Mouse (Mus musculus) midbrain, embryonic 15.5 days (tissue): ENCODE data around the gene Rph3al. TPM values are rescaled to one million over a fixed set of nuclear protein-coding genes. Genes with fewer than 3 reads are reported as not detected.
A peak's percentile ranks its signal among the peaks of the same experiment; 100 is the strongest.

ENCODE experiments used
- ATAC-seq: fragments of 200-750 bp; cut with Nextera tagmentation; replicated peaks from 2 replicates; pipeline ENCODE4 v1.8.0; 2017; ENCODE audit warnings: moderate TSS enrichment
- H3K27ac ChIP-seq: fragments of 300-500 bp; sonication (generic); 2 replicates; pipeline ENCODE4 v1.5.1; 2015; ENCODE audit warnings: mild to moderate bottlenecking, inconsistent platforms
- H3K27me3 ChIP-seq: fragments of 300-500 bp; sonication (generic); replicated peaks from 2 replicates; pipeline ENCODE4 v1.6.1; 2015; ENCODE audit warnings: inconsistent platforms
- H3K36me3 ChIP-seq: fragments of 300-500 bp; sonication (generic); replicated peaks from 2 replicates; pipeline ENCODE4 v1.6.1; 2015; ENCODE audit warnings: inconsistent platforms
- H3K4me1 ChIP-seq: fragments of 300-500 bp; sonication (generic); 2 replicates; pipeline ENCODE4 v1.6.1; 2015; ENCODE audit warnings: inconsistent platforms
- H3K4me2 ChIP-seq: fragments of 300-500 bp; sonication (generic); 2 replicates; pipeline ENCODE4 v1.6.1; 2015; ENCODE audit warnings: inconsistent platforms, mild to moderate bottlenecking, moderate library complexity
- H3K4me3 ChIP-seq: fragments of 300-500 bp; sonication (generic); 2 replicates; pipeline ENCODE4 v1.5.1; 2015; ENCODE audit warnings: mild to moderate bottlenecking, inconsistent platforms
- H3K9ac ChIP-seq: fragments of 300-500 bp; sonication (generic); 2 replicates; pipeline ENCODE4 v1.6.1; 2015; ENCODE audit warnings: mild to moderate bottlenecking, inconsistent platforms
- H3K9me3 ChIP-seq: fragments of 300-500 bp; sonication (generic); 2 replicates; pipeline ENCODE4 v1.6.1; 2016; ENCODE audit warnings: inconsistent platforms
- WGBS: fragments of 180-500 bp; shearing (Covaris S2); methylation state at CpG from one replicate; pipeline ENCODE4 v1.1.7; 2015; ENCODE audit warnings: mixed read lengths; 5-methylcytosine and 5-hydroxymethylcytosine counted together
- polyA plus RNA-seq: library from polyadenylated mRNA; unstranded; fragments of >200 nt; fragmentation: Nextera tagmentation; extraction: Ambion mirVana; gene quantifications from 2 replicates; pipeline ENCODE4 v1.2.1, GENCODE M21; 2015

Gene Rph3al
- polyA plus RNA-seq, 1 experiment from 2014 or later: 3.2 TPM

DNA sequence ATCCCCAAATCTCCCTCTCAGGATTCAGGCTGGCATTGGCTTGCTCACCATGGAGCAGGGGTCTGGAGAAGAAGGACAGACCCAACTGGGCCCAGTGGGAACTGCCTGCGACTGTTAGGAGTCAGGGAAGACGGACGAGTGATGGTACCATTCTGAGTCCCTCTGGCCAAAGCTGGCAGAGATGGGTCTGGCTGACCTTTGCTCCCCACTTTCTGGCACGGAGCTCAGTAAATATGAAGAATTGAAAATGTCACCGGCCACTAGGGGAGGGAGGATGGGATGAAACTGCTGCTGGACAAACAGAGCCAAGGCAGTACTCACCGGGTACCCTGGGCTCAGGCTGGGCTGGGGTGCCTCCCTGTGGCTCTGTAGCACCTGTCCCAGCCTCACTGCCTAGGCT lies 105.1 kb downstream of the Rph3al start:
- Histone ChIP-seq H3K27me3 (no peaks in the 10 kb centered on the region), H3K4me3 (no peak overlapping the region), H3K4me1 (no peaks in the 10 kb centered on the region), H3K36me3 (no peaks in the 10 kb centered on the region), H3K27ac (no peak overlapping the region), H3K9ac (no peak overlapping the region), H3K9me3 (no peaks in the 10 kb centered on the region), H3K4me2 (no peak overlapping the region)
- WGBS: 89% methylated on average over 6 of the region's 6 CpGs
- ATAC-seq: no peak

DNA sequence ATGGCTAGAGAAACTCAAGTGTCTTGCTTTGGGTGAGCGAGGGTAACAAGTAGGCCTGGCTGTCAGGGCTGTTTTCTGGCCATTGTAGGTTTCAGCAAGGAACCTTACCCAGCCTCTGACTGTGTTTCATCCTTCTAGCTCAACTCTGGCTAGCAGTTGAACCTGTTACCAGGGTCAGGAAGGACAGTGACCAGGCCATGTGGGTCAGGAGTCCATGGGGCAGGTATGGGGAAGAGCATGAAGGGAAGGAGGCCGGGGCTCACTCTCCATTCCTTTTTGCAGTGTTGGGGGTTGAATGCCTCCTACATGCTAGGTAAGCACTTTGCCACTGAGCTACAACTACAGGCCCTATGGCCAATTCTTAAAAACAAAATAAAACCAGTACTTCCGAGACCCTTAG lies 107.8 kb downstream of the Rph3al start:
- ATAC-seq: no peak
- 89% methylated on average over 3 of the region's 3 CpGs for WGBS
- Histone ChIP-seq H3K4me3 (no peak overlapping the region), H3K4me2 (no peak overlapping the region), H3K4me1 (no peaks in the 10 kb centered on the region), H3K9me3 (no peaks in the 10 kb centered on the region), H3K36me3 (no peaks in the 10 kb centered on the region), H3K27ac (no peak overlapping the region), H3K9ac (no peak overlapping the region), H3K27me3 (no peaks in the 10 kb centered on the region)

DNA sequence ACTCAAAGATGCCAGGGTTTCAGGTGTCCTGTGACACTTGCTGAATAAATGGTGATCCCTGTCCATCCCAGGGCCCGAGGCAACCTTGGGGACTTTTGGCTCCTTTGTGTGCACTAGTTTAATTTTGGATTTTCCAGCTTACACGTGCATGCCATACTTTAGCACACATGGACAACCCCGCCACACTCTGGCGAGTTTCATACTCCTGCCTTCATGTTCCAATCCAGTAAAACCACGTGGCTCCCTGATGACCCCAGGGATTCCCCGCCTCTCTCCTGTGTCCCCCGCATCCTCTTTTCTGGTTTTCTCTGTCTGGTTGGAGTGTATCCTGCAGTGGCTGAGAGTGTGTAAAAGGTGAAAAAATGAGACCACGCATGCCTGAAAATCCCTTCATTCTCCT lies 110.8 kb downstream of the Rph3al start:
- Histone ChIP-seq H3K27me3 (no peaks in the 10 kb centered on the region), H3K27ac (no peak overlapping the region), H3K9ac (no peak overlapping the region), H3K4me3 (no peak overlapping the region), H3K9me3 (no peaks in the 10 kb centered on the region), H3K4me2 (no peak overlapping the region), H3K36me3 (no peaks in the 10 kb centered on the region), H3K4me1 (no peaks in the 10 kb centered on the region; the same call in 1 of the 2 replicates)
- 84% methylated on average over 8 of the region's 8 CpGs for WGBS
- no peak for ATAC-seq

DNA sequence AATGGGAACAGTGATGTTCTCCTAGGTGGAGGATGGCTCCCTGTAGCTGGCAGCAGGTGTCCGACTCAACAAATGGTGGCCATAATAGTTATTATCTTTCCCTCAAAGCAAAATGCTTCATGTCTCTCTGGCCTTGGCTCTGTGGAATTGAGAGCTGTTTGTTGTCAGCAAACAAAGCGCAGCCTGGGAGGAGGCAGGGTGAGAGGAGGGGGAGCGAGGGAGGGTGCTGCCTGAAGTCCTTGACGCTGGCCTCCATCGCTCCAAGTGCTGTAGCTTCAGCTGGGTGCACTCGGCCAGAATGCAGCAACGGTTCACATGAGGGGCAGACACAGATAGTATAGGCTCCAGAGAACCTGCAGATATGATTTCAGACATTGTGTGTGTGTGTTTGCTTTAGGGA lies 114.7 kb downstream of the Rph3al start:
- Histone ChIP-seq H3K4me3 (no peak overlapping the region), H3K27ac (no peak overlapping the region)
- ATAC-seq: no peak

DNA sequence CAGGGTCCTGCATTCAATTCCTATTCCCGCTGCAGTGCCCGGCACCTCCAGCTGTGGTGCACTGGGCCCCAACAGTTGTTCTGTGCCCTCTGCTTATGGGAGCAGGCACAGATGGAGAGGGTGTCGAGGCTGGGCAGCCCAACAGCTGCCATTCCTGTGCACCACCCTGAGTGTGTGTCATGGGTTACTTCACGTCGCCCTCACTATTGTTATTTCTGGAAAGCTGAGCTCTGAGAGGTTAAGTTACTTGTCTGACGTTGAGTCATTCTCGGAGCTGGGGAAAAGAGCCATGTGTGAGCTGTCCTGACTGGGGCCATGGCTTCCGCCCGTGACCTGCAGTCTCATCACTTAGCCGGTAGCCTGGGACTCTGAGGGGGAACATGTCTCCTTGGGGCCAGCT lies 125.1 kb downstream of the Rph3al start:
- H3K4me2 ChIP-seq: no peak overlapping the region
- H3K9me3 ChIP-seq: no peaks in the 10 kb centered on the region
- H3K4me3 ChIP-seq: no peak overlapping the region
- no peaks in the 10 kb centered on the region for H3K27me3 ChIP-seq
- H3K36me3 ChIP-seq: no peaks in the 10 kb centered on the region
- peaks cover 10% of the 10 kb centered on the region; the same call in 1 of the 2 replicates for H3K4me1 ChIP-seq
- H3K9ac ChIP-seq: no peak overlapping the region
- WGBS: 61% methylated on average over 10 of the region's 10 CpGs
- ATAC-seq: no peak
- H3K27ac ChIP-seq: no peak overlapping the region

More for the DNA sequence above, 114.7 kb downstream of the Rph3al start:
- H3K9me3 ChIP-seq: no peaks in the 10 kb centered on the region
- no peaks in the 10 kb centered on the region; the same call in 1 of the 2 replicates for H3K4me1 ChIP-seq
- 52% methylated on average over 7 of the region's 7 CpGs for WGBS
- no peaks in the 10 kb centered on the region for H3K27me3 ChIP-seq
- no peaks in the 10 kb centered on the region for H3K36me3 ChIP-seq
- H3K4me2 ChIP-seq: no peak overlapping the region
- H3K9ac ChIP-seq: no peak overlapping the region

DNA sequence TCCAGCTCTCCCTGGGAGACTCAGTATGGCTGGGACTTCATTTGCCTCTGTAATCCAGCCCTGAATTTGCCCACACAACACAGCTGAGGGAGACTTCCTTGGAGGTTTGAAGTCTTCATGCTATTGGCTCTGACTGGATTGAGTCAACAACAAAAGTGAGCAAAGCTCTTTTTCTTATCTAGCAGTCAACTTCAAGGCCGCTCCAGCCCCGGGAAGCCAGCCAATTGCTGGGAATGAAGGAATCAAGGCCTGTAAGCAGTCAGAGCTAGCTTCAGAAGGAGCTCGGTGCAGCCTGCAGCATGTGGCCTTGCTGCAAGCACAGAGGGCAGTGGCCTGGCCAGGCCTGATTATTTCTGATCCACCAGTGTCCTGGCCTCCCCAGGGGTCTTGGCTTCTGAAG lies 126.3 kb downstream of the Rph3al start:
- 29% methylated on average over 3 of the region's 3 CpGs for WGBS
- ATAC-seq: no peak
- H3K9ac ChIP-seq: no peak overlapping the region
- no peak overlapping the region for H3K4me3 ChIP-seq
- peaks cover 6% of the 10 kb centered on the region; the same call in 1 of the 2 replicates for H3K4me1 ChIP-seq
- no peaks in the 10 kb centered on the region for H3K36me3 ChIP-seq
- H3K27ac ChIP-seq: peak overlapping the region; percentile 60
- H3K4me2 ChIP-seq: no peak overlapping the region
- H3K9me3 ChIP-seq: no peaks in the 10 kb centered on the region
- H3K27me3 ChIP-seq: no peaks in the 10 kb centered on the region

DNA sequence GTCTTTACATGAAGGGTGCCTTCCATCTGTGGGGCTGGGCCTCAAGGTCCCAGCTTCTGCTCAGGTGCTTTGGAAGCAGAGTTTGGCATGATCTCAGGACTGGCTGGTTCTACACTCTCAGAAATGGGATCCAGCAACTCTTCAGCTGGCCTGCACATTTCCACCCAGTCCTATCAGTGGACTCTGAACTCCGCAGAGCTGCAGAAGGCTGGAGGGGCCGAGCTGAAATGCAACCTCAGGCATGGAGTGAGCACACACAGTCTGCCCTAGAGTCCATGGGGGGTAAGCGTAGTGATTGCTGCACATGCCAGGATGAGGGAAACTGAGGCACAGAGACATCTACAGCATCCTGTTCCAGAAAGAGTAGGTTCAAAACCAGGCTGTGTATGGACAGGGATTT lies 127.7 kb downstream of the Rph3al start:
- H3K4me1 ChIP-seq: peaks cover 6% of the 10 kb centered on the region; the same call in 1 of the 2 replicates
- no peak overlapping the region for H3K27ac ChIP-seq
- WGBS: 93% methylated on average over 3 of the region's 3 CpGs
- H3K27me3 ChIP-seq: no peaks in the 10 kb centered on the region
- no peak overlapping the region for H3K4me3 ChIP-seq
- ATAC-seq: no peak
- no peaks in the 10 kb centered on the region for H3K9me3 ChIP-seq
- H3K4me2 ChIP-seq: no peak overlapping the region
- H3K9ac ChIP-seq: no peak overlapping the region
- H3K36me3 ChIP-seq: no peaks in the 10 kb centered on the region

DNA sequence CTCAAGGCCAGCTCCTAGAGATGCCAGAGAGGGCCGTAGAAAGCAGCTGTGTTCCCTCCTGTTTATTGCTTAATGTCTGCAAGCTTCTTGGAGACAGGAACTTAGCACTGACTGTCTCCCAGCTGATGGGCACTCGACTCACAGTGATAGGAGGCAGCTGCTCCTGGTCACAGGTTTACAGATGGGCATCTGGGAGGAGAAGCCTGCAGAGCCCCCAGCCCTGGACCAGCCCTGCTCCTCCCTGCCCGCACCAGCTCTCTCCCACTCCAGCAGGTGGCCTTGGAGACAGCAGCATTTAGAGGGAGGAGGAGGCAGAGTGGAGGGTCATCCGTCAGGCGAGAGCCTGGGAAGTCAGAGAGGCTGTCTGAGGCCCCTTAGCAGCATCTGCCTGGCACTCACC lies 130.7 kb downstream of the Rph3al start:
- no peak for ATAC-seq
- H3K9ac ChIP-seq: no peak overlapping the region
- no peak overlapping the region for H3K27ac ChIP-seq
- no peaks in the 10 kb centered on the region for H3K27me3 ChIP-seq
- no peaks in the 10 kb centered on the region for H3K9me3 ChIP-seq
- no peak overlapping the region for H3K4me2 ChIP-seq
- H3K4me1 ChIP-seq: peaks cover 6% of the 10 kb centered on the region; the same call in 1 of the 2 replicates
- 46% methylated on average over 5 of the region's 5 CpGs for WGBS
- H3K36me3 ChIP-seq: no peaks in the 10 kb centered on the region
- H3K4me3 ChIP-seq: no peak overlapping the region

DNA sequence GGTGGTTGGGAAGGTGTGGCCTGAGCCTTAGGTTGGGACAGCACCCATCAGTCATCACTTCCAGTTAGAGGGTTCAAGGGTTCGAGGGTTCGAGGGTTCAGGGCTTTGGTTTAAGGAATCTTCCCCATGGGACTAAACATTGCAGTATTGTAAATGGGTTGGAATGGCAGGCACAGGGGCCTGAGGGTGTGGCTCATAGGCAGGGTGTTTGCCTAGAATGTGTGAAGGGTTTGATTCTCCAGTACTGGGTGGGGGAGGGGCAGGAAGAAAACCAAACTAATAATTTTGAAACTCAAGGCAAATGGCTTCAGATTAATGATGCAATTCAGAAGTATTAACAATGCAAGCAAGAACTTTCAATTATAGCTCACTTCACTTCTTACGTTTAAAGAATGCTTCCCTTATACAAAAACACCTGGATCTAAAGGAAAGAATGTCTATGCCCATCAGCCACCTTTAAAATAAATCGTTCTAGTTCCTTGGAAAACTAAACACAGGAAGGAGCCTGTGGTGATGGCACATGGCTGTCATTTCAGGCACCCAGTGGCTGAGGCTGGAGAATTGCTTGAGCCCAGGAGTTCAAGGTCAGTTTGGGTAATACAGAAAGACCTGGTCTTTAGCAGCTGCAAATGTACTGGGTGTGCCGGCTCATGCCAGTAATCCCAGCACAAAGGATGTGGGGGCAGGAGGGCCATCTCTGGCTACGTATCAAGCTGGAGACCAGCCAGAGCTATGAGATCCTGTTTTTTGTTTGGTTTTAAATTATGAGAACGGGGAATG lies 136.3 kb downstream of the Rph3al start:
- Histone ChIP-seq H3K4me1 (no peaks in the 10 kb centered on the region), H3K4me2 (no peak overlapping the region), H3K9me3 (no peaks in the 10 kb centered on the region), H3K27me3 (peaks cover 12% of the 10 kb centered on the region), H3K27ac (no peak overlapping the region), H3K9ac (no peak overlapping the region), H3K36me3 (no peaks in the 10 kb centered on the region), H3K4me3 (no peak overlapping the region)
- WGBS: 85% methylated on average over 7 of the region's 7 CpGs
- no peak for ATAC-seq

DNA sequence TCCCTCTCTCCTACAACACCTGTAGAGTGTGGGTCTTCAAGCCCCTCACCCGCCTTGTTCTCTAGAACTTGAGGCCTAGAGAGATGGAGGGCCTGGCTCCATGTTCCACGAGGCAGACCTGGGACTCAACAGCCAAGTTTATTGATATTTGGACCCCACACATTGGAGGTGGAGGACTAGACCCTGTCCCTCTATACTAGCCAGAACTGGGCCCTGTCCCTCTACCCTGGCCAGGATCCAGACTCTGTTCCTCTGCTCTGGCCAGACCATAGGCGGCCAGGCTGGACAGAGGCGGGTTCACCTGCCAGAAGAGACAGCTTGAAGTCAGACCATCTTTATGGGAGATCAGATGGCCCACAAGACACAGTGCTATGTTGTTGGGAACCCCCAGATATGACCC lies 136.9 kb downstream of the Rph3al start:
- H3K4me1 ChIP-seq: peaks cover 2% of the 10 kb centered on the region
- H3K9me3 ChIP-seq: no peaks in the 10 kb centered on the region
- 92% methylated on average over 4 of the region's 4 CpGs for WGBS
- ATAC-seq: no peak
- H3K4me2 ChIP-seq: no peak overlapping the region
- H3K27me3 ChIP-seq: peaks cover 18% of the 10 kb centered on the region
- H3K27ac ChIP-seq: no peak overlapping the region
- H3K4me3 ChIP-seq: no peak overlapping the region
- no peak overlapping the region for H3K9ac ChIP-seq
- H3K36me3 ChIP-seq: no peaks in the 10 kb centered on the region

DNA sequence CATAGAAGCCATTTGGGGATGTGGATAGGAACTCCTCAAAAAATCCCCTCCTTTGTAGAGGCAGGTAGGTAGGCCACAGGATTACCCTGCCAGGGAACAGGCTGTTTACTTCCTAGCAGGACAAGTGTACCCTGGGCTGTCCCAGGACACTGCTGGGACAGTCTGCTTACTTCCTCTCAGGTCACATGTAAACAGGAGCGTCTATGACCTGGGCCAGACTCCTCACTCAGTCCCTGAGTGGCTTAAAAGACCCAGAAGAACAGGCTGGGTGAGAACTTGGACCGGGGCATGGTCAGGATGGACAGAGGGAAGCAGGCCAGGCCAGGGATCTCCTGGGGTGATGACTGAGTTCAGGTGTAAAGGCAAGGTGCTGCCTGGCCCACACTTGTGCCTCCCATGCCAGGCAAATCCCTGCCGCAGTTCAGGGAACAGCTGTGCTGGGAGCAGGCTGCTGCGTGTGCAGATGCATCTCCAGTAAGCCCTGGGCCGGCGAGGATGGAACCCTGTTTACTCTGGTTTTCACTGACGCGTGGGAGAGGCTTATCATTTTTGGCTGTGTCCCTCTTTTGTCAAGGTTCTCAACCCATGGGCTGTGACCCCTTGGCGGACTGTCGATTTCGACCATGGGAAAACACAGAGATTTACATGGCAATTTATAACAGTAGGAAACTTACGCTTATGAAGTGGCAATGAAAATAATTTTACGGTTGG lies 141.5 kb downstream of the Rph3al start:
- WGBS: 71% methylated on average over 13 of the region's 13 CpGs
- H3K4me1 ChIP-seq: peaks cover 26% of the 10 kb centered on the region
- H3K4me3 ChIP-seq: peak overlapping the region; percentile 56
- no peaks in the 10 kb centered on the region for H3K9me3 ChIP-seq
- H3K36me3 ChIP-seq: no peaks in the 10 kb centered on the region
- H3K27me3 ChIP-seq: peaks cover 47% of the 10 kb centered on the region
- ATAC-seq: peak; percentile 17; the same call in 1 of the 2 replicates
- no peak overlapping the region for H3K27ac ChIP-seq
- peak overlapping the region; percentile 65 for H3K4me2 ChIP-seq
- no peak overlapping the region for H3K9ac ChIP-seq

DNA sequence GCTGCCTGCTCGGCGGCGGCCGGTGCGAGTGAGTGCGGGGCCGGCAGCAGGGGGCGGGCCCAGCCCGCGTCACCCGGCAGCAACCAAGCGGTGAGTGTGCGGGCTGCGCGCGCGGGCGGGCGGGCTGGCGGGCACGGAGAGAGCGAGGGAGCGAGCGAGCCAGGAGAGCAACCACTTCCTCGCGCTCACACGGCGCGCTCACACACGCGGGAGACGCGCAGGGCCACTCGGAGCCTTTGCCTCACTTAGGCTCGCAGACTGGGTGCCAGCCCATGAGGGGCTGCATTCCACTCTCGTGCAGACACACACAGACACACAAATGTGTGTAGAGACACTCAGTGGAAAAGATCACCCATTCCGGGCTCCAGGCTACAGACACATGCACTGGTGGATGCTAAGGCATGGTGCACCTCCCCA lies 142.2 kb downstream of the Rph3al start, which contains the start of gene Doc2b:
Doc2b (minus strand) TSS at position 21 of the 417 bp plus-strand sequence.
- no peaks in the 10 kb centered on the region for H3K36me3 ChIP-seq
- peaks cover 26% of the 10 kb centered on the region for H3K4me1 ChIP-seq
- peaks cover 47% of the 10 kb centered on the region for H3K27me3 ChIP-seq
- peak; percentile 92 for ATAC-seq
- 5% methylated on average over 36 of the region's 37 CpGs for WGBS
- H3K9me3 ChIP-seq: no peaks in the 10 kb centered on the region
- peak within 1 kb of the TSS; percentile 42 for H3K9ac ChIP-seq
- H3K27ac ChIP-seq: no peak within 1 kb of the TSS
- peak within 1 kb of the TSS; percentile 56 for H3K4me3 ChIP-seq
- H3K4me2 ChIP-seq: peak within 1 kb of the TSS; percentile 65
